Mouse (Mus musculus) forebrain, postnatal 0 days (tissue): ENCODE measurements around the gene Hist1h2bm. TPM values are rescaled to one million over a fixed set of nuclear protein-coding genes. Genes with fewer than 3 reads are reported as not detected.
"Not testable (repeated sequence)": the region's sequence is repeated elsewhere in the genome, so short reads cannot be mapped to it uniquely, and the experiment has no call there.

Experiments
- ATAC-seq: fragments of 200-750 bp; cut with Nextera tagmentation; 2 replicates; pipeline ENCODE4 v1.8.0; 2017; ENCODE audit warnings: mild to moderate bottlenecking, moderate library complexity
- DNase-seq: peaks from one replicate; pipeline ENCODE4 v3.0.0-alpha.2; 2015
- H3K27ac ChIP-seq: fragments of 300-500 bp; sonication (generic); 2 replicates; pipeline ENCODE4 v1.5.1; 2014; ENCODE audit warnings: low read depth, mild to moderate bottlenecking, antibody characterized with exemption, low read length, moderate library complexity, mixed read lengths
- H3K27me3 ChIP-seq: fragments of 300-500 bp; sonication (generic); 2 replicates; pipeline ENCODE4 v1.6.1; 2014; ENCODE audit warnings: mild to moderate bottlenecking, low read length, mixed read lengths; ENCODE audit not compliant: insufficient read depth
- H3K36me3 ChIP-seq: fragments of 300-500 bp; sonication (generic); 2 replicates; pipeline ENCODE4 v1.6.1; 2014; ENCODE audit warnings: mild to moderate bottlenecking, moderate library complexity; ENCODE audit not compliant: insufficient read depth
- H3K4me1 ChIP-seq: fragments of 300-500 bp; sonication (generic); 2 replicates; pipeline ENCODE4 v1.6.1; 2014; ENCODE audit warnings: antibody characterized with exemption; ENCODE audit not compliant: insufficient read depth
- H3K4me2 ChIP-seq: fragments of 300-500 bp; sonication (generic); 2 replicates; pipeline ENCODE4 v1.6.1; 2014; ENCODE audit warnings: low read depth, mild to moderate bottlenecking, moderate library complexity
- H3K4me3 ChIP-seq: fragments of 300-500 bp; sonication (generic); 2 replicates; pipeline ENCODE4 v1.5.1; 2014; ENCODE audit warnings: low read depth, low read length, mixed read lengths
- H3K9ac ChIP-seq: fragments of 300-500 bp; sonication (generic); 2 replicates; pipeline ENCODE4 v1.6.1; 2014; ENCODE audit warnings: mild to moderate bottlenecking
- H3K9me3 ChIP-seq: fragments of 300-500 bp; sonication (generic); 2 replicates; pipeline ENCODE4 v1.6.1; 2016; ENCODE audit warnings: low read length
- CTCF ChIP-seq: sonication (generic); IDR thresholded peaks from 2 replicates; pipeline ENCODE4 v1.5.1; 2016; ENCODE audit warnings: antibody characterized with exemption, control low read depth, low read depth
- WGBS: fragments of 180-500 bp; shearing (Covaris S2); extraction: QIAGEN DNeasy Blood & Tissue Kit; methylation state at CpG from one replicate; pipeline ENCODE4 v1.1.7; 2014; 5-methylcytosine and 5-hydroxymethylcytosine counted together
- polyA plus RNA-seq: library from polyadenylated mRNA; unstranded; fragments of >200 nt; fragmentation: Nextera tagmentation; extraction: Ambion mirVana; gene quantifications from 2 replicates; pipeline ENCODE4 v1.2.1, GENCODE M21; 2015
- total RNA-seq: library from RNA; depleted of rRNA; stranded (reverse); fragments of >200 nt; gene quantifications from 2 replicates; pipeline ENCODE4 v1.2.3, GENCODE M21; 2014

Gene Hist1h2bm
- total and polyA plus RNA-seq, 2 experiments from 2014 or later = 356 TPM; not detected in 1

DNA sequence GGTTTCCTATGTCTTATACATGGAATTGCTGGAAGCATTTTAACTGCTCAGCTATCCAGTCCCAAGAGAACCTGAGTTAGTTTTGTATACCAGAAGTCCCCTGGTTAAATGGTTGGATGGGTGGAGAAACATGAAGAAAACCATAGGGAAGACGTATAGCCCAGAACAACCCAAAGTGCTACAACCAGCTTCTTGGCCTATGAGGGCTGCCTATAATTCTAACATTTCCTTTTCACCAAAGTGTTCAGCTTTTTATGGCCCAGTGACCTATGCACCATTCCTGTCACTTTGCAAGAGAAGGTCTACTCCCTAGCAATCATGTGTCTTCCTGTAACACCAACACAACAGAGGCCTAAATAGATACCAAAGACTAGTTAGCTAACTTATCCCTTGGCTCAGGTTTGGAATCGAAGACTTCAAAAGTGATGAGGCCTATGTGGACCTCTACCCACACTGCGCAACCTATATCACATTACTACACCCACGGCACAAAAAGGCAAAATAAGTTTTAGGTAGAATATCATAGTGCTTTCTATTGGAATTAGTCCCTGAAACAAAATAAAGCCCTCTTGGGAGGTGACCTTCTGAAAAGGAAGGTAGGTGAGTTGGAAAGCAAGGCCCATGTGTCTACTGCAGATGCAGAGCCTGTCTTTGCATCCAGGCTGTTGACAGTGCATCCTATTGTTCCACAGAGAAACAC lies 3.3 kb upstream of the Hist1h2bm start:
- 61% methylated on average over 4 of the region's 4 CpGs for WGBS
- TF ChIP-seq CTCF = no peak
- peak overlapping the region; percentile 37 for H3K4me3 ChIP-seq
- peaks cover 21% of the 10 kb centered on the region for H3K4me1 ChIP-seq
- H3K9ac ChIP-seq = peak overlapping the region; percentile 40; the same call in 1 of the 2 replicates
- H3K27me3 ChIP-seq = no peaks in the 10 kb centered on the region
- H3K4me2 ChIP-seq = peak overlapping the region; percentile 77
- H3K27ac ChIP-seq = 0 out of 2 replicates have a peak overlapping the region, but pooled peaks have one; percentile 66
- DNase-seq = no peak
- ATAC-seq = no peak
- H3K36me3 ChIP-seq = no peaks in the 10 kb centered on the region
- H3K9me3 ChIP-seq = no peaks in the 10 kb centered on the region

- Histone ChIP-seq H3K4me3 (peak overlapping the region; percentile 38), H3K9ac (peak overlapping the region; percentile 31; the same call in 1 of the 2 replicates), H3K4me2 (peak overlapping the region; percentile 63), H3K4me1 (peaks cover 15% of the 10 kb centered on the region)
- not testable (repeated sequence) for H3K27ac ChIP-seq, H3K36me3 ChIP-seq, DNase-seq, H3K27me3 ChIP-seq, ATAC-seq, H3K9me3 ChIP-seq
- 1% methylated on average over 19 of the region's 44 CpGs for WGBS
Observed at GRCm38 (mm10) chr13:21721107-21721756, 612 bp upstream of the Hist1h2bm start.

DNA sequence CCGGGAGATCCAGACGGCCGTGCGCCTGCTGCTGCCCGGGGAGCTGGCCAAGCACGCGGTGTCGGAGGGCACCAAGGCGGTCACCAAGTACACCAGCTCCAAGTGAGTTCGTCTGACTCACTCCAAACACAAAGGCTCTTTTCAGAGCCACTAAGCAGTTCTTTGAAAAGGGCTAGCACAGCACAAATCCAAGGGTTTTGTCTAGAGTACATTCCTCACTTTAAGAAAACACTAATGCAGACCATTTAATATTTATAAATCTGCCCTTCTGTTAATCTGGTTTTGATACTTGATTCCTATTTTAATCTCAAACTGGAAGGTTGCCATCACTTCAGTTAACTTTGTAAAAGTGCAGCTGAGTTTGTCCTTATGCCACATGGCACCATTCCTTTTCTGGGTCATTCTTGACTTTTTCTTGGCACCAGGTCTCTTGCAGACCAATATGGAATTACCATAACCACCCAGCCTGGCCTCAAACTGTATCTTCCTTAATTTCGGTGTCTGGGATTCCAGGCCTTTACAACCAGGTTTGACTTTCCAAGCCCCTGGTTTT lies 605 bp downstream of the Hist1h2bm start:
- H3K4me2 ChIP-seq = peak overlapping the region; percentile 63
- H3K4me1 ChIP-seq = peaks cover 15% of the 10 kb centered on the region
- no peak for TF ChIP-seq CTCF
- H3K27me3 ChIP-seq = no peaks in the 10 kb centered on the region
- H3K36me3 ChIP-seq = no peaks in the 10 kb centered on the region
- no peaks in the 10 kb centered on the region for H3K9me3 ChIP-seq
- peak; percentile 49 for DNase-seq
- H3K9ac ChIP-seq = peak overlapping the region; percentile 50
- WGBS = 3% methylated on average over 11 of the region's 11 CpGs
- H3K27ac ChIP-seq = peak overlapping the region; percentile 70; the same call in 1 of the 2 replicates
- peak overlapping the region; percentile 38 for H3K4me3 ChIP-seq
- ATAC-seq = peak; percentile 37

- peak overlapping the region; percentile 63; the same call in 1 of the 2 replicates for H3K4me2 ChIP-seq
- H3K4me3 ChIP-seq = no peak overlapping the region
- no peak overlapping the region for H3K27ac ChIP-seq
- no peaks in the 10 kb centered on the region for H3K27me3 ChIP-seq
- TF ChIP-seq CTCF = no peak
- H3K9ac ChIP-seq = no peak overlapping the region
- 22% methylated on average over 5 of the region's 5 CpGs for WGBS
- H3K4me1 ChIP-seq = peaks cover 11% of the 10 kb centered on the region
- ATAC-seq (no peak), DNase-seq (no peak)
- no peaks in the 10 kb centered on the region for H3K36me3 ChIP-seq
- H3K9me3 ChIP-seq = no peaks in the 10 kb centered on the region
Observed at GRCm38 (mm10) chr13:21722993-21723836, 1.4 kb downstream of the Hist1h2bm start.

- peak; percentile 55 for ATAC-seq
- no peak overlapping the region for H3K27ac ChIP-seq
- 29% methylated on average over 11 of the region's 11 CpGs for whole genome bisulfite sequencing
Observed at GRCm38 (mm10) chr13:21727948-21728572, 6.2 kb downstream of the Hist1h2bm start.

GRCm38 (mm10) chr13:21729544-21729943 lies 7.7 kb downstream of the Hist1h2bm start:
- 80% methylated on average over 1 of the region's 1 CpGs for WGBS
- H3K36me3 ChIP-seq = no peaks in the 10 kb centered on the region
- no peaks in the 10 kb centered on the region for H3K9me3 ChIP-seq
- H3K27me3 ChIP-seq = no peaks in the 10 kb centered on the region
- no peak overlapping the region for H3K27ac ChIP-seq
- no peaks in the 10 kb centered on the region for H3K4me1 ChIP-seq
- no peak overlapping the region for H3K9ac ChIP-seq
- DNase-seq (no peak), ATAC-seq (no peak)
- no peak for TF ChIP-seq CTCF
- H3K4me3 ChIP-seq = no peak overlapping the region
- no peak overlapping the region for H3K4me2 ChIP-seq

More at GRCm38 (mm10) chr13:21727948-21728572, 6.2 kb downstream of the Hist1h2bm start:
- DNase-seq = peak; percentile 11
- Histone ChIP-seq H3K9ac (no peak overlapping the region), H3K9me3 (no peaks in the 10 kb centered on the region), H3K4me2 (no peak overlapping the region), H3K4me3 (no peak overlapping the region), H3K4me1 (no peaks in the 10 kb centered on the region), H3K36me3 (no peaks in the 10 kb centered on the region), H3K27me3 (no peaks in the 10 kb centered on the region)
- no peak for TF ChIP-seq CTCF
